Mouse (Mus musculus): Measurements from ENCODE around the gene N4bp2l1.

DNA sequence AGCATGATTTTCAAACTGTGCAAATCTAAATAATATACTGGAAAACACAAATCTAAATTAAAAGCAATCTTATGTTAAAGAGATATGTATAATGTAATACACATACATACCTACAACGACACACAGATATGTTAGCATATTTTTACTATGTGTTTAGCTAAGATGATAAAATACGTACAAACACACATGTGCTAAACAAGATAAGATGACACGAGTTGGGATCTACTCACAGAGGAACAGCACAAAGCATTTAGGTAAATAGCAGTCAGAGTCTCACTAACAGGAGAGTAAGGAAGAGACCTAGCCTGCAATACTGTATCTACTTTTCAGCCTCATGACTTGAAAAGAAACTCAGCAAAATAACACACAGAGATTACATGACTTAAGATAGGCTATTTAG lies 44.5 kb upstream of the N4bp2l1 start:
- TF ChIP-seq GATA1 (IDR thresholded peaks at IDR 0.05; ENCODE audit: borderline replicate concordance, low read length) = no peak
- no peak for TF ChIP-seq FLI1 (IDR thresholded peaks at IDR 0.05; ENCODE audit: low read length)

All from megakaryocyte, embryonic 14.5 days (primary cell).